Mouse (Mus musculus) forebrain, embryonic 10.5 days (tissue): ENCODE data around the gene Astn2. TPM values are rescaled to one million over a fixed set of nuclear protein-coding genes. Genes with fewer than 3 reads are reported as not detected.

Source experiments
- DNase-seq: peaks from one replicate; pipeline ENCODE4 v3.0.0-alpha.2; 2017; ENCODE audit warnings: low spot score; ENCODE audit errors: extremely low spot score
- H3K27ac ChIP-seq: fragments of 300-500 bp; sonication (generic); 2 replicates; pipeline ENCODE4 v1.5.1; 2016; ENCODE audit warnings: mild to moderate bottlenecking
- H3K27me3 ChIP-seq: fragments of 300-500 bp; sonication (generic); 2 replicates; pipeline ENCODE4 v1.6.1; 2016; ENCODE audit warnings: mild to moderate bottlenecking; ENCODE audit not compliant: poor library complexity, severe bottlenecking
- H3K36me3 ChIP-seq: fragments of 300-500 bp; sonication (generic); replicated peaks from 2 replicates; pipeline ENCODE4 v1.6.1; 2016; ENCODE audit warnings: mild to moderate bottlenecking, moderate library complexity
- H3K4me1 ChIP-seq: fragments of 300-500 bp; sonication (generic); 2 replicates; pipeline ENCODE4 v1.6.1; 2016
- H3K4me3 ChIP-seq: fragments of 300-500 bp; sonication (generic); 2 replicates; pipeline ENCODE4 v1.5.1; 2016; ENCODE audit warnings: mild to moderate bottlenecking, moderate library complexity
- H3K9me3 ChIP-seq: fragments of 300-500 bp; sonication (generic); 2 replicates; pipeline ENCODE4 v1.6.1; 2016; ENCODE audit warnings: mild to moderate bottlenecking, moderate library complexity
- WGBS: fragments of 180-500 bp; shearing (Covaris S2); methylation state at CpG from one replicate; pipeline ENCODE4 v1.1.7; 2016; 5-methylcytosine and 5-hydroxymethylcytosine counted together
- polyA plus RNA-seq: library from polyadenylated mRNA; unstranded; fragments of >200 nt; fragmentation: Nextera tagmentation; extraction: Ambion mirVana; gene quantifications from 2 replicates; pipeline ENCODE4 v1.2.1, GENCODE M21; 2016

Gene Astn2
- polyA plus RNA-seq, 1 experiment from 2014 or later = 0.27 TPM

DNA sequence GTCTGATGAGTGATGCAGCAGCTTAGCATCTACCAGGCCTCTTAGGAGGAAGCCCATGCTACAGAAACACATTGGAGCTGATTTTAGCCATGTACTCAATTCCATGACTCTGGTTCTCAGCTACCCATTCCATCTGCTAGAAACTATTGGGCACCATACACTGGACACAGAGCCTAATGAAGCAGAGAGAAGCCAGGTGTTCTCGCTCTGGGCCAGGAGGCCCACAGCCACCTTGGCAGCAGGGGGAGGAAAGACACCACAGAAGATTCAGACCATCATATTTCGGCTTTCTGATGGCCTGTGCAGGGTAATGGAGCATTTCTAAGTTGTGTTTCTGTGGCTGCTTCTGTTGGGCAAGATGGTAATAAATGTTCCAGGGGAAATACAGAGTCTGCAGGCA lies 290.2 kb downstream of the Astn2 start:
- H3K4me1 ChIP-seq = no peaks in the 10 kb centered on the region
- H3K36me3 ChIP-seq = no peaks in the 10 kb centered on the region
- H3K4me3 ChIP-seq = no peak overlapping the region
- H3K9me3 ChIP-seq = no peaks in the 10 kb centered on the region
- H3K27me3 ChIP-seq = no peaks in the 10 kb centered on the region
- WGBS = 89% methylated on average over 2 of the region's 2 CpGs
- DNase-seq = no peak
- no peak overlapping the region for H3K27ac ChIP-seq

DNA sequence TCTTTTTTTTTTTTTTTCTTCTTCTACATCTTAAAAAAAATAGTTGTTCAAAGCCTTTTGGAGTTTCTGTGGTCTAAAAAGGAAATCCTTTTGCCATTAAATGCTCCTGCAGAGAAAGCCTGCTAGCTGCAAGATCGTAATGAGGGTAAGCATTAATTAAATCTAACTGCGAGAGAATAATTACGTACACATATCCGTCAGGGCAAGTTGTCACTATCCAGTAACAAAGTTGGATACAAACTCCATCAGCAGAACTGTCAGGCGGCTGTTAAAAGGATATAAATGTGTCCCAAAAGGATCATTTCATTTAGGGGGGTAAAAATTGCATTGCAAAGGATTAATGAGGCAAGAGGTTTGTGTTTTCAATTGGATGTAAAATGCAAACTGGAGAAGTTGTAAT lies 302.4 kb downstream of the Astn2 start:
- no peak overlapping the region for H3K27ac ChIP-seq
- no peak overlapping the region for H3K4me3 ChIP-seq
- no peaks in the 10 kb centered on the region for H3K9me3 ChIP-seq
- H3K27me3 ChIP-seq = no peaks in the 10 kb centered on the region
- H3K4me1 ChIP-seq = 0 out of 2 replicates have a peak, but pooled peaks cover 5% of the 10 kb centered on the region
- WGBS = 50% methylated on average over 5 of the region's 5 CpGs
- DNase-seq = no peak
- no peaks in the 10 kb centered on the region for H3K36me3 ChIP-seq

DNA sequence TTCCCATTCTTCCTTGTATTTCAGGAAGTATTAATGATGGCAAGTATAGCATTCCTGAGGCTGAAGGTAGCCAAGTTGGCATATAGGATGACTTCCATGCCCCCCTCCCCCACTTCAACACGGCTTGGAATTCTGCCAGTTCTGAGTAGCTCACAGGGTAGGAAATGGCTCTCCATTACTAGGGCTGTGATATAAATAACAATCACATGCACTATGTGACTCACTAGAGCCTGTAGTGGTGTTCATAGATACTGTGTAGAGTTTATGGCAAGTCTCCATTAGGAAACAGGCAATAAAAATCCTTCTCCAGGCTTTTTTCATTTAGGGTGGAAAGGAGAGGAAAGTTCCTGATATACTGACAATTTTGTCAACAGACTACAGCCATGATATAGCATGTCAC lies 306.8 kb downstream of the Astn2 start:
- H3K36me3 ChIP-seq = no peaks in the 10 kb centered on the region
- H3K4me3 ChIP-seq = no peak overlapping the region
- H3K27me3 ChIP-seq = no peaks in the 10 kb centered on the region
- WGBS = 81% methylated on average over 1 of the region's 1 CpGs
- DNase-seq = no peak
- no peak overlapping the region for H3K27ac ChIP-seq
- 0 out of 2 replicates have a peak, but pooled peaks cover 5% of the 10 kb centered on the region for H3K4me1 ChIP-seq
- H3K9me3 ChIP-seq = no peaks in the 10 kb centered on the region

- H3K4me3 ChIP-seq = no peak overlapping the region
- 98% methylated on average over 2 of the region's 2 CpGs for WGBS
- no peaks in the 10 kb centered on the region for H3K36me3 ChIP-seq
Measured at GRCm38 (mm10) chr4:66096104-66096503, 308.3 kb downstream of the Astn2 start.

GRCm38 (mm10) chr4:66057161-66057560 lies 347.2 kb downstream of the Astn2 start:
- no peaks in the 10 kb centered on the region for H3K36me3 ChIP-seq
- no peaks in the 10 kb centered on the region for H3K27me3 ChIP-seq
- H3K9me3 ChIP-seq = no peaks in the 10 kb centered on the region
- H3K27ac ChIP-seq = no peak overlapping the region
- no peak for DNase-seq
- no peaks in the 10 kb centered on the region for H3K4me1 ChIP-seq
- no peak overlapping the region for H3K4me3 ChIP-seq

More at GRCm38 (mm10) chr4:66096104-66096503, 308.3 kb downstream of the Astn2 start:
- no peak for DNase-seq
- H3K9me3 ChIP-seq = no peaks in the 10 kb centered on the region
- H3K4me1 ChIP-seq = no peaks in the 10 kb centered on the region
- H3K27me3 ChIP-seq = no peaks in the 10 kb centered on the region
- H3K27ac ChIP-seq = no peak overlapping the region

DNA sequence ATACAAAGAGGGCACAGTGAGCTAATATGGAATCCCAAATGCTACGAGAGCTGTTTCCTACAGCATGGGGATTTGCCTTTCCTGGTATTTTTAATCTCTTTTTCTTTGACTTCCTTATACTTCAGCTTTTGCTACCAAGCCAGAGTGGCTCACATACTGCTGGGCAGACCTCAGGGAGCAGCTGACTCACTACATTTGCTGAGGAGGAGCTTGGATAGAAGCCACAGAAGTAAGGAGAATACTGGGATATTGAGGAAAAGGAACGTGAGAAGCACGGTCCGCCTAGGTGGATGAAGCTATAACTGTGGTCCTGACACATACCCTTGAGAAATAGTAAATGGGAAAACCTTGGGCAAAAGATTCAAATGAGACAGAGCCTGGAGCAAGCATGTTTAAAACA lies 348.7 kb downstream of the Astn2 start:
- WGBS = 88% methylated on average over 4 of the region's 4 CpGs
- no peak overlapping the region for H3K27ac ChIP-seq
- no peaks in the 10 kb centered on the region for H3K9me3 ChIP-seq
- no peak overlapping the region for H3K4me3 ChIP-seq
- H3K36me3 ChIP-seq = no peaks in the 10 kb centered on the region
- no peak for DNase-seq
- H3K27me3 ChIP-seq = no peaks in the 10 kb centered on the region
- H3K4me1 ChIP-seq = no peaks in the 10 kb centered on the region

- no peak for DNase-seq
- H3K4me3 ChIP-seq = no peak overlapping the region
- H3K27ac ChIP-seq = no peak overlapping the region
- 90% methylated on average over 3 of the region's 3 CpGs for WGBS
- H3K36me3 ChIP-seq = no peaks in the 10 kb centered on the region
- no peaks in the 10 kb centered on the region for H3K9me3 ChIP-seq
- no peaks in the 10 kb centered on the region for H3K4me1 ChIP-seq
- no peaks in the 10 kb centered on the region for H3K27me3 ChIP-seq
Measured at GRCm38 (mm10) chr4:66043014-66043672, 361.3 kb downstream of the Astn2 start.

DNA sequence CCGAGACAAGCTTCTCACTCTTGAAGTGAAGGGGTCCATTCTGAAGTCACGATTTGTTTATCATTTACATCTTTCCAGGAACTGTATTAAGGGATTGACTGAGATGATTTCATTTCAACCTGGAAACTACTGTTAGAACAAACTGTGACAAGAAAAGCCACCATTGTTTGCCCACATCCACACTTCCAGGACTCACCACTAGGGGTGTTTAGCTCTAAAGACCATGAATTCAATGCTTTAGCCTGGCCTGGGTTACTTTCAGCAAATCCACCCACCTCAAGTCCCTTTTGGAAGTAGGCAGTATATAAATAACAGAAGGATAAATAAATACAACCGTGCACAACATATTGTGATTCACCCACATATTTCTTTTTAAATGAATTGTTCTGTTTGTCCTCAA lies 370.6 kb downstream of the Astn2 start:
- DNase-seq = no peak
- H3K4me1 ChIP-seq = no peaks in the 10 kb centered on the region
- peaks cover under 1% of the 10 kb centered on the region; the same call in 1 of the 2 replicates for H3K27me3 ChIP-seq
- no peaks in the 10 kb centered on the region for H3K9me3 ChIP-seq
- no peak overlapping the region for H3K27ac ChIP-seq
- H3K36me3 ChIP-seq = no peaks in the 10 kb centered on the region
- H3K4me3 ChIP-seq = no peak overlapping the region
- WGBS = 73% methylated on average over 3 of the region's 3 CpGs

DNA sequence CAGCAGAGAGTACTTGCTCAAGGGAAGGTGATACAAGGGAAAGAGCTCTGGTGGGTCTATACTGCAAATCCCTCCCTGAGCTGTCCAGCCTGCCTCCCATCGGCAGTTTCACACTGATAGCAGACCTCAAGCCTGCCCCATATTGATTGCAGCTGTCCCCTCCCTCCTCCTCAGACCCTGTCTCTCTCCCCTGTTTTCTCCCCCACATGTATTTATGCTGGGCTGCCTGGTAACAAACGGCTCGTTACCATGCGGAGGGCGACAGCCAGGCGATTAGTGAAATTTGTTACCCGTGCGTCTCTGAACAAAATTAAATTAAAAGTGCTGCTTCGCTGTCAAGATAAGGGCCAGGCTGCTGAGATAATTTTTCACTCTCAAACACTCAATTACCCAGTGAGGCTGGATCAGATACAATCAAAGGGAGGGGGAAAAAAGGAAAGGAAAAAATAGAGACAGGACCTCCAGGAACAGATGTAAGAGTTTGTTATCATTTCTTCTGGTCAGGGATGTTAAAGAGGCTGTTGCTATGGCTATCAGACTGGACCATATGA lies 373.0 kb downstream of the Astn2 start:
- Histone ChIP-seq H3K9me3 (no peaks in the 10 kb centered on the region), H3K36me3 (no peaks in the 10 kb centered on the region), H3K27me3 (peaks cover 25% of the 10 kb centered on the region), H3K27ac (no peak overlapping the region), H3K4me3 (no peak overlapping the region), H3K4me1 (no peaks in the 10 kb centered on the region)
- DNase-seq = no peak
- WGBS = 76% methylated on average over 9 of the region's 9 CpGs

DNA sequence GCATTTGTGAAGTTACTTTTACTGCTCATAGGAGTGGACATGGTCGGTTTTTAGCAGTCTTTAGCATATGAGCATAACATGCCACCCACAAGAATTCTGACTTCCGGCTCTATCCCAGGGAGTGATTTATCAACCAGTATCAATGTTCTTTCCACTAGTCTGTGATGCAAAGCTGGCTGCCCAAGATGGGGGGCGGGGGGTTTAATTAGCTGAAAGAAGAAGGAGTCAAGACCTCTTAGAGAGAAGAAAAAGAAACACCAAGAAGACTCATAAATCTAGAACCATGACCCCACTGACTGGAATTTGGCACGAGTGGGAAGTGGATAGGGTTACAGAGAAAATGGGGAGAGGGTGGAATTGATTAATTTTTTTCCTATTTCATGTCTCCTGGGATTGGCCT lies 374.5 kb downstream of the Astn2 start:
- Histone ChIP-seq H3K9me3 (no peaks in the 10 kb centered on the region), H3K27ac (no peak overlapping the region), H3K4me3 (no peak overlapping the region), H3K27me3 (peaks cover 29% of the 10 kb centered on the region), H3K36me3 (no peaks in the 10 kb centered on the region), H3K4me1 (peaks cover 9% of the 10 kb centered on the region)
- 83% methylated on average over 4 of the region's 4 CpGs for WGBS
- no peak for DNase-seq

DNA sequence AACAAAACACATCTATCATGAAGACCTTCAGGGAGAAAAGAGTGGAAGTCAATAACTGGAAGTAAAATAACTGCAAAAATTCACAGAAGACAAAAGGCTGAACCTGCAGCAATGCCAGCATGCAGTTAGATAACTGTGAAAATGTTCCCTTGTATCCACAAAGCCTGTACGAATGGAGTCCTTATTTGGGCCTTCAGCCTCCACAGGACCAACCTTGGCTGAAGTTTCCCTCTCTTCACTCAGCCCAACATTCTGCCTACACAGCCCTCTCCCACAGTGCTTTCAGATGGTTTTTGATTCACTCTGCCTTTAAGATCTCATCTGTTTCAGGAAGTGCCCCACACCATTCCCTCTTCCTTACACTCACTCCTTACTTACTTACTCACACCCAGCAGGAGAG lies 376.5 kb downstream of the Astn2 start:
- no peak overlapping the region for H3K27ac ChIP-seq
- peaks cover 11% of the 10 kb centered on the region for H3K4me1 ChIP-seq
- no peaks in the 10 kb centered on the region for H3K9me3 ChIP-seq
- H3K4me3 ChIP-seq = no peak overlapping the region
- H3K36me3 ChIP-seq = no peaks in the 10 kb centered on the region
- H3K27me3 ChIP-seq = peaks cover 48% of the 10 kb centered on the region
- WGBS = 72% methylated on average over 1 of the region's 1 CpGs
- DNase-seq = no peak

DNA sequence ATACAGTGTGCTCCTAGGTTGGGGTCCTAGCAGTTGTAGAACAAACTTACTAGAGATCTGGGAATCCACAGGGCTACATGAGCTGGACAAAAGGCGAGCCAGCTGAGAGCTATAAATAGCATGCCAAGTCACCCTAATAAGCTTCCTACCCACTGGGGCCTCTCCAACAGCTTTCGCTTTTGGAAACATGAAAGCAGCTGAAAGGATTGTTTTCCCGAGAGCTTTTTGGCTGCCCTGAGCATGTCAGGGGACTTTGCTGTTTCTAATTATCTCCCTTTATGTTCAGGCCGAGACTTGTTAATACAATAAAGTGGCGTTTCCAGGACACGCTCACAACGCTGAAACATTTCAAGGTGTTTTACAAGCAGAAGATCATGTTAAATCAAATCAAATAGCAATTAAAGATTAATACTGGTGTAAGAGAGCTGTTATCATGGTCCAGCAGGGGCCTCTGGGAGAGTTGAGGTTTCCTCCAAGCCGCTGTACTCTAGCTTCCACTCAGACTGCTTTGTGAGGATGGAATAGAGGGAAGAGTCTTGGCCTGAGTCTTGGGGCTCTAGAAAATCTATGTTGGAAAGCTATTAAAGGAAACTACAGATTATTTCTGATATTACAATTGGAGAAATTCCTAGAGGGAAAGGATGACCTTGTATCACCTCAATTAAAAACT lies 378.9 kb downstream of the Astn2 start:
- Histone ChIP-seq H3K4me3 (no peak overlapping the region), H3K4me1 (peaks cover 11% of the 10 kb centered on the region), H3K9me3 (no peaks in the 10 kb centered on the region), H3K36me3 (no peaks in the 10 kb centered on the region), H3K27me3 (peaks cover 56% of the 10 kb centered on the region), H3K27ac (no peak overlapping the region)
- 18% methylated on average over 8 of the region's 8 CpGs for WGBS
- DNase-seq = peak; percentile 45

- Histone ChIP-seq H3K27ac (no peak overlapping the region), H3K4me3 (no peak overlapping the region)
Measured at GRCm38 (mm10) chr4:66002936-66003335, 401.5 kb downstream of the Astn2 start.

More at GRCm38 (mm10) chr4:66002936-66003335, 401.5 kb downstream of the Astn2 start:
- no peaks in the 10 kb centered on the region for H3K4me1 ChIP-seq
- no peaks in the 10 kb centered on the region for H3K27me3 ChIP-seq
- no peak for DNase-seq
- no peaks in the 10 kb centered on the region for H3K36me3 ChIP-seq
- no peaks in the 10 kb centered on the region for H3K9me3 ChIP-seq
